Mouse (Mus musculus) T-helper 17 cell (primary cell): ENCODE measurements at regions not wholly inside any gene's neighbourhood (a gene's known extent, or its start where the extent isn't known, plus 50 kb on each side); places are given as distances from the start of the nearest gene placed in this dataset.

Experiments
- in situ Hi-C, 2 experiments: fragments of 300-600 bp; cut with MboI, MseI; formaldehyde crosslinking; loops; 1 replicate in 1 of 2; 2 replicates in 1 of 2; pipeline ENCODE4 v1.15.1; 2025; ENCODE audit warnings: high pct_unique_total_duplicates in 2 of 2

DNA sequence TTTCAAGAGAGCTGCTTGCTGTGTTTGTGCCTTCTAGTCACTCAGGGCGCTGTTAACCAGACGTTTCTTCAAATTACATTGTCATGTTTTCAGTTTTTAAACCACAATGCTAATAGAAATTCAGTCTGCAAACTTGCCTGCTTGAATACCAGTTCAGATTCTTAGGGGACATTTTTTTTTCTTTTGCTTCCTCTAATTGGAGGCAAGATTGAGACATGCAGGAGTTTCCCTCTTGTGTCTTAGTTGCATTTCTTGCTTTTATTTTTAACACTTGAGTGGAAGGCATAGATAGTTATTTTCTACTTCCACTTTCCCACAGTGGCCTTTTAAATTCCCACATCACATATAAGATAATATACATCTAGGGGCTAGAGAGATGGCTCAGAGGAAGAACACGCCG is 246.8 kb downstream of the Grpr start:
- in situ Hi-C loops, result no loop called here

DNA sequence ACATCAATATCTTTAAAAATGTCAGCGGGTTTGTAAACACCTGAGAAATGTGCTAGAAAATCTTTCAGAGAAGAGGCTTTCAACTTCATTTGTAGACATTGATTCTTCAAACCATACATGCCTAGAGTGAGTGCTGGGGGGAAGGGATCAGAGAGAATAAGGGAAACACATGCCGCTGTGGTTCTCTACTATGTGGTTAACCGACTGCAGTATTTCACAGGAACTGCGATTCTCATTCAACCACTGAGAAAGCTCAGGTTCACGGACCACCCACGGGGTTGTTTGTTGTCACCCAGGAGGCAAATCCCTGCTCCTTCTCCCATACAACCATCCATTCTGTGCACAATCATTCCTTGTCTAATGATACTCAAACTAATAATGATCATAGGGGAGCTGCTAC is 248.4 kb downstream of the Grpr start:
- in situ Hi-C loops, result no loop called here

DNA sequence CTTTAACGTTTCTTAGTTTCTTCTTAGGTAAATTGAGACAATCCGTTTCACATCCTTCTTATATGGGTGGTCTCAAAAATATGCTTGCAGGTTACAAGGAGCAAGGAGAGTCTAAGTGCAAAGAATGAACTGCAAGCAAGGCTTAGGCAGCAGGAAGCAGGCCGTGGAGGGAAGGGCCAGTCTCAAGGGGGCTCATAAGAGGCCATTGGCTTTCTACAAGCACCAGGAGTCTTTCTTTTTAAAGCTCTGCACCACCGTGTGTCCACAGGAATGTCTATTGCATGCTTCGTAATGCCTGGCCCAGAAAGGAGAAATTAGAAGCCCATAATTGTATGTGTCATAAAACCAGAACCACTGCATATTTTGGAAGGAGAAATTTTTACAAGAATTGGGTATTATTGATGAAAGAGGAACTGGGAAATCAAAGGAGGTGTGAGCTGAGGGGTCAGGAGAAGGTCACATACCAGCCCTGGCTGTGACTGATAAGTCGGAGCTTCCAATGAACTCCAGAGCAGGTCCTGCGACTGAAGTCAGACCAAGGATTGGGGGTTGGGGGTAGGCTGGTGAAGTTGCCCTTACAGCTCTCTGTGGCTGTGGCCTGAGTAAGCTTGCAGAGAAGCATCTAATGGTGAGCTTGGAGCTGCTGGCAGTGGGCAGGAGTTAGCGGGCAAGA is 252.4 kb downstream of the Grpr start:
- in situ Hi-C loops, result loop anchor here in 1 of 2 experiments (10.0 kb wide), 1 partner anchor 1102 kb away; no protein-coding TSS in a partner anchor

DNA sequence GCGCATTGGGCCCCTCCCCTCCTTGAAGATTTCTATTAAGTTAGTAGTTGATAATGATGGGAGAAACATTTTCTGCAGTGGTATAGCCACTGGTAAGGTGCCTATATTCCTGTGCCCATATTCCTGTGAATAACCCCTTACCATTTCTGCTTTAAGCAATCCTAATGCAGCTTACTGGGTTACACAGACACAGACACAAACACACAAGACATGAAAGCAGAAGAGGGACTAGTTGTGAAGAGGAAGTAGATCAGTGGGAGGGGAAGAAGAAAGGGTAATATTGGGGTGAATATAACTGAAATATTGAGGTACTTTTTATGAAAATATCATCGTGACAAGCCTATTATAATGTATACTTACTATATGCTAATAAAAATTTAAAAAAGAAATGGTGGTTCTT is 288.2 kb downstream of the Grpr start:
- in situ Hi-C loops, result no loop called here

DNA sequence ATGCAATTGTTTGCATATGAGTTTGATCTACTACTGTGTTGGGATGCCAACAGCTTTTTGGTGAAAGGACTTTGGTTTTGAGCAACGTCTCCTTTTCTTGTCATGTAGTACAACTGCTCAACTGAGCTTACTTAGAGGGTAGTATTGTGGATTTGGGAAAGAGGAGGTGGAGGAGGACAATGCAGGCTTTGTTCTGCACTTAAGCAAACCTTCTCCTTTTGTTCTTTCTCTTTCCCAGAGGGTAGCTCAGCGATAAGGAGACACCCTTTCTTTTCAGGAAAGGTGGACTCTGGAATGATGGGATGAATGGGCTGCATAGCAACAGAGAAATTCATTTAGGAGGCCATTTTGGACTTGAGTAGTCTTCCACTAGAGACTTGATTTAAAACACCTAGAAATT is 288.6 kb upstream of the S100g start:
- in situ Hi-C loops, result loop anchor here in 1 of 2 experiments (10.0 kb wide), 1 partner anchor 428 kb away; the partner anchor contains the start of gene Txlng

DNA sequence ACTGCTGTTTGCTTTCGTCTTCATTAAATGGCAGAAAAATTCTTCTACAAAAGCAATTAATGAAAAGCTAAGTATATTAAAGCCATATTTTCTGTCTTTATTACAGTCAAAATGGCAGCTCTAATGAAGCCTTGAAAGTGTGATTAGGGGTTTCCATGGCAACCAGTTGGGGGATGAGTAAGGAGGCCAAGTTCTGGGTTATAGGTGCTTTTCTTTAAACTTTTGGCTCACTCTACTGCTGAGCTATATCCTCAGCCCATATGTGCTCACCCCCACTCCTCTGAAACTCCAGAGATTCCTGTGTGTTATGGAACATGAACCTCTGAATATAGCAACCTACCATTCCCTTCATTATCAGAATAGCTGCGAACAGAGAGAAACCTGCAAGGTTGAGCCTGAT is 240.9 kb upstream of the S100g start:
- in situ Hi-C loops, result no loop called here

DNA sequence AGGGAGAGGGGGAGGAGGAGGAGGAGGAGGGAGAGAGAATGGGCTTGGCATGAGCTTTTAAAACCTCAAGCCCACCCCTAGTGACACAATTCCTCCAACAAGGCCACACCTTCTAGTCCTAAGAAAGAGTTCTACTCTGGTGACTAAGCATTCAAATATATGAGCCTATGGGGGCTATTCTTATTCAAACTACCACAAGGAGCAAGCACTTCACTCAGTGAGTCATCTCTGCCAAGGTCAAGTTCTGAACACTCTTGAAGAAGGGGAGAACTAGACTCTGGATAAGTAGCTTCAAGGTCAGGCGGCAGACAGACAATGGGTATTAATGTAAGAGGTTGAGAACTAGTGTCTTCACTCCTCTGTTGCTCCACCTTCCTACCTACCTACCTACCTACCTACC is 239.0 kb upstream of the S100g start:
- in situ Hi-C loops, result no loop called here

DNA sequence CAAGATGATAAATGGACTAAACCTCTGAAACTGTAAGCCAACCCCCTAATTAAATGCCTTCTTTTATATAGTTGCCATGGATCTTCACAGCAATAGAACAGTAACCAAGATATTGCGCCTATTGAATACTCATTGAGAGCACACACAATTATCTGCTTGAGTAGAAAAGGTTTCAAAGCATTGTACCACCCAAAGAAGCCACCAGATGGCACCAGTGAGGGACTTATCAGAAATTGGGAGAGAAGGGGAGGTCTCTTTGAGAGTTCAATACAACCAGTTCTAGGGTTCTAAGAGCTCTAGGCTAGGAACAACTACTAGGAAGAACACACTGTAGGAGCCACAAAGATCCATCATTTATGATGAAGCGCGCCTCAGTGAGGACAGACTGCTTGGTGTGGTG is 217.2 kb upstream of the S100g start:
- in situ Hi-C loops, result no loop called here

DNA sequence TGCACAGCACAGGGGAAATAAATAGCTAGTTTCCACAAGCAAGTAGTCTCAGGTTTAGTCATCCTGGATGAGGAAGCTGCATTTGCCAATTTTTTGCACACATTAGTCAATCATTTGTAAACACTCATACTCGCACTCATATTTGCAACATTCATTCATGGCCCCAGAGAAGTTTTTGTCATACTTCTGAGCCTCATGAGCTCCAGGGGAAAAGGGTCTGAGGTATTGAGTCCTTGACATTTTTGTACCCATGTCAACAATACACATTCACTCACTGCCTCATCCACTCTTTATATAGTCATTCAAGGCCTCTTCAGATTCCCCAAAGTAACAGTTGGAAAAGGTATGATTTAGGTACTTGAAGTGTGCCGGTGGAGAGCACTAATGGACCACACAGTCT is 200.4 kb upstream of the S100g start:
- in situ Hi-C loops, result no loop called here

DNA sequence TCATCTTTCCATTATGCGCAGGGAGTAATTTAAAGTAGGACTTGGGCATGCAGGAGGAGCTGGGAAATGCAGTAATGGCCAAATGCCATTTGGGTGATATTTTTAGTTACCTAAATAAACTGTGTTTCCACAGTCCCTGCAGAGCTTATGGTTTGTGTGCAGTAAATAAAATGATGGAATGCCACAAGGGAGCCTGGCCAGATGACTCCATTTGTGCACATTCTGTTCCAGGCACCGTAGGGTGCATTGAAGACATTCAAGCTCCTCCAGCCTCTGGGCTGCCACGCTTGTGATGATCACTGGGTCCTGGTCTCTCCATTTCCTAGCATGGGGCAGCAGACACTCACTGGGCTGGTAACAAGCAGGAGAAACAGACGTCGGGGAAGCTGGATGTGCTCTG is 190.9 kb upstream of the S100g start:
- in situ Hi-C loops, result no loop called here

DNA sequence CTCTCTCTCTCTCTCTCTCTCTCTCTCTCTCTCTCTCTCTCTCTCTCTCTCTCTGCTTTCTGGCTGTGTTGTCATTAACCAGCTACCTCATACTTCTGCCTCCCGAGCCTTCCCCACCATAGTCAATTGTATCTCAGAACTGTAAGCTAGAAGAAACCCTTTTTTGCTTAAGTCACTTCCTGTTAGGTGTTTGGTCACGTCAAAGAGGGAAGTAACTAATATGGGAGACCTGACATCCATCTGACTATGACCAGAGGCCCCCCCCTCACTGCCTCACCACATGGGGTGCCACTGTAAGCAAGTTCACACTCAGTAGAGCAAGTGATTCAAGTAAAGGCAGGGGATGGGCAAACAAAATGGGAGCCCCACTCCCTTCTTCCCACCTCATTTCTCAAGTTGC is 187.6 kb upstream of the S100g start:
- in situ Hi-C loops, result no loop called here

DNA sequence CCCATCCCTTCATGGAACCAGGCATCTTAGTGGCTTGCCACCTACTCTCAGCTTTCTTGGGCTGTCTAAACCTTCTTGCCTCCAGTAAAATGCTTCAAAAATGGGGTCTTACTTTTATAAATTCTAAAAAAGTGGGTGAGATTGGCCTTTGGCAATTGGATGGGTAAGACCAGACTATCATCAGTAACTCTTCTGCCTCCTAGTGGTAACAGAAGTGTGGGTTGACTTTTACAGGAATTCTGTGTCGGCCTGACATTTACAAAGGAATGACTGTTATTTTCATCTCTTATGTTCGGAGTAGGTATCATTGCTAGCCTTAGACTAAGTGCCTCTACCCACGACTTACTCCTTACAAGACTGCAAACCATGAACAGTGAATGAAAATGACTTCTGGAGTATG is 180.1 kb upstream of the S100g start:
- in situ Hi-C loops, result no loop called here

DNA sequence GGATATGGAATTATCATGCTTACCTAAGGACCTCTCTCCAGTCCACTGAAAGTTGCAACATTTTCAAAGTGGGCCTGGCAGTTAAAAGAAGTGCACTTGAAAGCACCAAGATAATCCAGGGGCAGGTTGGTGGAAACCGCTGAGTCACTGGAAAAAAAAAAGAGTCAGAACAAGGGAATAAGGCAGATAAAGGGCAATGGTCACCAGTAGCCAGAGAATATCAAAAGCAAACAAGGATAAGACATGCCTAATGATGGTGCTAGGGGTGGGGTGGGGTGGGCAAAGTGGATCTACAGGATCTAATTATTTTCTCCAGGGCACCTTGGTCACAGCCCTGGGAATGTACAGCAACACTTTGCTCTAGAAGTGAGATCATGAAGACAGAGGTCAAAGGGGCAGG is 175.1 kb upstream of the S100g start:
- in situ Hi-C loops, result no loop called here

DNA sequence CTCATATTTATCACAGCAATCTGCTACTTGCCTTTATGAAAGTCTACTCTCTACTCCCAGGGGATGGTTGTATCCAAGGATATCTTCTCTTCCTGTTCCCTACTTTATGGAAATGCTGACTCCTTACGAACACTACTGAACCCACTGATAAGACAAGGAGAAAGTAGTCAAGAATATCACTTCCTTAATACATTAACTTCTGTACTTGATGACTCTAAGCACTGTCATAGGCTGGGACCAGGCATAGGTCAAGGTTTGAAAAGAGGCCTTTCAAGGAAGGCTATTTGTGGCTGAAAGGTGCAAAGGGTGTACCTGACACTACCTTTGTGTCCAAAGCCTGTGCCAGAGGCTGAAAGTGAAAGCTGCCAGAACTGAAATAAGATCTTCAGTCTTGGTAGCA is 164.2 kb upstream of the S100g start:
- in situ Hi-C loops, result no loop called here

DNA sequence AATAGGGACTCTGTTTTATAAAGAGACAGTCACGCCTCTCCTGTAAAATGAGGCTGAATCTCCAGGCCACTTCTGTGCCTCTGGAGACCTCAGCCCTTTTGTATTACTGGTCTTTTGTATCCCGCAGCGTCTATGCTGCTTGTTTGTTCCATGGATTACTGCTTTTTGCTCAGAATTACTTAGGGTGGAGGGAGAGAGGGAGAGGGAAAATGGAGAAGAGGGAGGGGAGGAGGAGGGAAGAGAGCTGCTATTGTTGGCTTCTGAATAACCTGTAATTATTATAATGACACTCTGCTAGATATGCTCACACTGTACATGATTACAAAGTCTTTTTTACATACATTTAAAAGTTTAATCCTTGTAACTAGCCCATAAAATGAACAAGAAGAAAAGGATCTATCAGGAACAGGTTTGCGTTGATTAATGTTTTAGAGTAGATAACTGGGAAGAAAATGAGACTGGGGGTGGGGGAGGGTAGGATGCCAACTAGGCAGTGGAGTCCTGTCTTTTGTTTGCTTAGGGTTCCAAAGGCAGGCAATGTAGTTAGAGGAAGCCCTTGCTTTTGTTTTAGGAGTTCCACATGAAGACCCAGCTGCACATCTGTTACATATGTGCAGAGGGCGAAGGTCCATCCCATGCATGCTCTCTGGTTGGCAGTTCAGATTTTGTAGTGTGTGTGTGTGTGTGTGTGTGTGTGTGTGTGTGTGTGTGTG is 153.4 kb upstream of the S100g start:
- in situ Hi-C loops, result no loop called here

DNA sequence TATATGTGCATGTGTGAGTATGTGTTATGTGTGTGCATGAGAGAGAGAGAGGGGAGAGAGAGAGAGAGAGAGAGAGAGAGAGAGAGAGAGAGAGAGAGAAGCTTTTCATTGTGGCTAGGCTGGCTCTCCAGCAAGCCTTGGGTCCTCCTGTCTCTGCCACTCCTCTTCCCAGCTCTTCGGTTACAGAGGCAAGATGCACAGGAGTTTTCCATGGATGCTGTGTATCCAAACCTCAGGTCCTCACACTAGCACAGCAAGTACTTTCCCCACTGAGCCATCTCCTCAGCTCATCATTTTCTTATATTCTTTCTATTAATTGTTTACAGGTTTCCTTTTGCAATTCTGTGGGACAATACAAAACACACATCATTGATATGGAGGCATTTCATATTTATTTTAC is 152.8 kb upstream of the S100g start:
- in situ Hi-C loops, result no loop called here

DNA sequence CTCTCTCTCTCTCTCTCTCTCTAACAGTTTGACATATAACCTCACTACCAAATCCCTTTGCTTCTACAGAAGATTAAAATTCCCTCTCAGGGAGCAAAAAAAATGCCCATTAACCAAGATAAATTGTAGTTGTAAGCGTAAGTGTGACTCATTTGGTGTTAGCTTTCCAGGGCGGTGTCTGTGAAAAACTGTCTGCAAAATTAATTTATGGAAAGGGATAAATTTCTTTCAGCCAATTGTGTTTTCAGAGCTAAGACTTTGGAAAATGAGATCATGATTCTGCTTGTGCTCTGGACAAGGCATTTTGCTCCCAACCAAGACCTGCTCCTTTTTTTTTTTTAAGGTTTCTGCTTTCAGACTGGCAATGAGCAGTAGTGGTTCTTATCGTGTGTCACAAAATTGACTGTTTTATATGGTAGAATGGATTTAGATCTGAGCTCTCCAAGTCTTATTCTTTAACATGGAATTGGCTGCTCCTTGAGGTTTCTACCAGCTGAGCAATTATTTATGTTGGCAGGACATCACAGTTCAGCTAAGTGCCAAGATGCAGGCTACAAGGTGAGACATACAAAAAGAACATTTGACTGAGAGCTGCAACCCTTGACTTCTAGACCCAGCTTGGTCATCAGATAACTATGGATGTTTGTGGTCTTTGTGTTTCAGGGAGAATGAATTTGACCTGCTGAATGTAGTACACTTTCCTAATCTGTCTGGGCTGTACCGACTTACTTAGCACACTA is 130.8 kb upstream of the S100g start:
- in situ Hi-C loops, result no loop called here
